Mouse (Mus musculus): ENCODE measurements around the gene Sarm1. TPM values are rescaled to one million over a fixed set of nuclear protein-coding genes. Genes with fewer than 3 reads are reported as not detected.

The Sarm1 gene
- total RNA-seq, 1 experiment from 2014 or later = 3.3 TPM

Other genes with a start within 250 kb of the Sarm1 start
- 146 and 153 TPM in 2 replicates for gene 2610507B11Rik, start 236.0 kb downstream of the Sarm1 start, total RNA-seq (2021)
- 0.41 and 0.83 TPM in 2 replicates for gene BC030499, start 206.9 kb downstream of the Sarm1 start, total RNA-seq (2021)
- 9.7 and 12.4 TPM in 2 replicates for gene Spag5, start 196.2 kb downstream of the Sarm1 start, total RNA-seq (2021)
- gene Aldoc, start 174.8 kb downstream of the Sarm1 start, total RNA-seq (2021) = 8.8 and 9.2 TPM in 2 replicates
- 43.0 and 47.6 TPM in 2 replicates for gene Pigs, start 169.3 kb downstream of the Sarm1 start, total RNA-seq (2021)
- 24.4 and 26.8 TPM in 2 replicates for gene Unc119, start 154.3 kb downstream of the Sarm1 start, total RNA-seq (2021)
- gene Foxn1, start 111.2 kb downstream of the Sarm1 start, total RNA-seq (2021) = 0.15 TPM in 1 of 2 replicates, not detected in the other
- gene Slc13a2, start 75.5 kb downstream of the Sarm1 start, total RNA-seq (2021) = not detected in 2 replicates
- 16.7 and 20.5 TPM in 2 replicates for gene Slc46a1, start 32.1 kb downstream of the Sarm1 start, total RNA-seq (2021)
- 23.9 and 283 TPM in 2 replicates for gene Vtn, start 1.3 kb upstream of the Sarm1 start, total RNA-seq (2021)
- not detected in 2 replicates for gene Sebox, start 5.7 kb upstream of the Sarm1 start, total RNA-seq (2021)
- 26.3 and 29.6 TPM in 2 replicates for gene Tmem199, start 14.4 kb upstream of the Sarm1 start, total RNA-seq (2021)
- gene Poldip2, start 14.4 kb upstream of the Sarm1 start, total RNA-seq (2021) = 177 and 186 TPM in 2 replicates
- gene Tnfaip1, start 38.6 kb upstream of the Sarm1 start, total RNA-seq (2021) = 47.9 and 49.4 TPM in 2 replicates
- gene Ift20, start 38.6 kb upstream of the Sarm1 start, total RNA-seq (2021) = 81.5 and 90.2 TPM in 2 replicates
- 34.1 and 45.0 TPM in 2 replicates for gene Tmem97, start 53.0 kb upstream of the Sarm1 start, total RNA-seq (2021)
- gene Nlk, start 199.6 kb upstream of the Sarm1 start, total RNA-seq (2021) = 51.7 and 53.0 TPM in 2 replicates